Mouse (Mus musculus): Measurements from ENCODE around the gene Slc10a3.
"Not testable (repeated sequence)": the region's sequence is repeated elsewhere in the genome, so short reads cannot be mapped to it uniquely, and the experiment has no call there.

The Slc10a3 gene

GRCm38 (mm10) chrX:74372888-74373549 is at the start of gene Slc10a3, which contains the start of gene Ubl4a:
Gene Slc10a3, minus strand, starts transcription at chrX:74373349.
Gene Ubl4a, minus strand, starts transcription at chrX:74373218.
- DNase-seq (ENCODE audit: low read depth, low spot score), result peak; percentile 74

DNA sequence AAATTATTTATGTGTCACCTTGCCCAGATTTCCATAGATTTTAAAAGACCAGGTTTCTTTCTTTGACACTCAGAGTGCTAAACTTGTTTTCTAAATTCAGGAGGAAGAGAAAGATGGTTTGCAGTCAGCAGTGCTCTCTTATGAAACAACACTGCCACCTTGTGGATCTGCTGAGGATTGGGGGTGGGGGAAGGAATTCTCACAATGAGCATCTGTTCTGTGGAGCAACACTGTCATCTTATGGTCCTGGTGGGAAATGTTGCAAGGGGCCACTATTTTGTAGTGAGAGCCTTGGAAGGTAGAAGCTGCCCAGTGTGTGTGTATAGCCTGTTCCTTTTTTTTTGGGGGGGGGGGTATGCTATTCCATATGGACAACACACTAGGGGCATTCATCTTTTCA is 40.2 kb upstream of the Slc10a3 start:
- DNase-seq (ENCODE audit: low read depth, low spot score), result peak; percentile 50

- no peak for DNase-seq (ENCODE audit: low read depth, low spot score)
These were observed 35.2 kb upstream of the Slc10a3 start for GRCm38 (mm10) chrX:74408340-74408739.

DNA sequence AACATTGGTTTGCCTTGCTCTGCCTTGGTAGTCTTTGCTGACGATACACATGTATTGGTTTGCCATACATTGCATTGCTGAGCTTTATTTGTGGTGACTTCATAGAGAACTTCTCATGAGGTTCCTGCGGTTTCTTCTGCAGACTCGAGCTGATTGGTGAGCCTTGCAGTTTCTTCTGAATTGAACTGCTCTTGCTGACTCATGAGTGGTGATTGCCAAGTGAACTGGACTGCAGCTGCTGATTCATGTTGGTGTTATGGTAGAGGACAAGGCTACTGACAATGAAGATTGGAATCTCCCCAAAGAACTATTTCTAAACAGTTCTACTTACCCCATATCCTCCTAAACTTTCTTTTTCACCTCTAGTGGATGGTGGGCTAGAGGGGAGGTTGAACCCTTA is 27.0 kb upstream of the Slc10a3 start:
- DNase-seq (ENCODE audit: low read depth, low spot score), result no peak

DNA sequence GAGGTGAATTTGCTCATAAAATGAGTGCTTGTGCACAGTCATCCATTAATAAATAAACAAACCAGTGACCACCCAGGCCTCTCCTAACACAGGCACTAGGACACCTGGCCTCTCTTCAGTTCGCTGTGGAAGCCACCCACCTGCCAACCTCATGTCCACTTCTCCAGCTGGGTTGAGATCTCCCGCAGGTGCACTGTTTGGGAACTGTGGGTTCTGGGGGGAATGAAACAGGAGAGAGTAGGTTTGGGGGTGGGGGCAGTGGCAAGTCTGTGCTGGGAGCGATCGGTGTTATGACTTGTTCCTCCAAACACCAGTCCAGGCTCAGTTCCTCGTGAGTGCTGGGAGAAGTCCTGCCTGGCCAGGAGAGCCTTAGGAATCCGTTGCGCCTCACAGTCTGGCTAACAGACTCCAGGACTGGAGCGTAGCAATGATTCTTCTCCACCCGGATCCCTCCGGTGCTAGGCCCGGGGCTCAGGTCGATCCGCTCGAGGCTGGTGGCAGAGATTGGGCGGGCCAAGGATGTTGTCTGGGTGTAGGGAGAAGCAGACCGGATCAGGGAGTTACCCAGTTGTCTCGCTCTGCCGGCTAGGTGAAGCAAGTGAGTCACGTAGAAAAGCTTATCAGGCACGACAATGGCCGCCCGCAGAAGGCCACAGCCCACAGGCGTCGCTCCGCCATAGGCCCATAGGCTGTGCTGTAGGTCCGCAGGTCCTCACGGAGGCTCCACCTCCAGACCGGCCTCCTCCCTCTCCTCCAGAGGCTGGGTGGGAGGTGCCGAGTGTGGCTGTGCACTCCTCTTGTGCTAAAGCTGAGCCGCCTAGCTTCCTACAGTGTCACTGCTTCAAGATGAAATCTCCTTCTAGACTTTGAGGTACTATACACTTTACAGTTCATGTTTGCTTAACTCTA is 19.6 kb upstream of the Slc10a3 start, which contains the start of the genes Fam3a and Ikbkg:
TSS of gene Fam3a (minus strand) at position 738 of the 909 bp plus-strand sequence.
TSS of gene Ikbkg (plus strand) at position 756 of the 909 bp plus-strand sequence.
- peak; percentile 69 for DNase-seq (ENCODE audit: low read depth, low spot score)

- no peak for DNase-seq (ENCODE audit: low read depth, low spot score)
These were observed 15.0 kb upstream of the Slc10a3 start for GRCm38 (mm10) chrX:74388153-74388552.

GRCm38 (mm10) chrX:74384451-74384850 is 11.3 kb upstream of the Slc10a3 start:
- DNase-seq (ENCODE audit: low read depth, low spot score), result no peak

DNA sequence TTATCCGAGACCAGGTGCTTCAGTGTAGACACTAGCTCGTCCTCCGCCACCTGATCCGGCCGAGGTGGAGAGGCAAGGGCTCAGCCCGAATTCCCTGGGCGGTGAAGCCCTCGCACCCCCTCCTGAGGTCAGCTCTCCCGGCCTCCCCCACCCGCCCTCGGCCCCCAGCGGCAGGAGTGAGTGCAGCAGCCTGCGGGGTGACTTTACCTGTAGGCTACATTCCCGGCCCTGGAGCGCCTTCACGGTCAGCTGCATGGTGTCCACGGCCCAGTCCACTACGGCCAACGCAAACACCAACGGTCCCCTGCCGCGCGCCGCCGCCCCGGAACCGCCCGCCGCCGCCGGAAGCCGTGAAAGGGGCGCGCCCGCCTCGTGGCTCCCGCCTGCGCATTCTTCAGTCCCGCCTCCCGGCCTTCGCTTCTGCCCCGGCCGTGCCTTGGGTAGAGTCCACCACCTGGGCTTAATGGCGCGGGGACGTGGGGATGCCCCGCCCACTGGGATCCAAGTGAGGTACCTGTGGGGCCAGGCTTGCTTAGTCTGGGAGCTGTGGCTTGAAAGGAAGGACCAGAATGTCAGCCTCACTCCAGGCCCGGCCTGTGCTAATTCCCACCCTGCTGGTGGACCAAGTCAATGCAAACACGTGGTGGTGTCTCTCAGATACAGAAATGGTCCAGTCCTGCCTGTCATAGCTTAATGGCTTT is 4.8 kb downstream of the Slc10a3 start:
- no peak for DNase-seq (ENCODE audit: low read depth, low spot score)

DNA sequence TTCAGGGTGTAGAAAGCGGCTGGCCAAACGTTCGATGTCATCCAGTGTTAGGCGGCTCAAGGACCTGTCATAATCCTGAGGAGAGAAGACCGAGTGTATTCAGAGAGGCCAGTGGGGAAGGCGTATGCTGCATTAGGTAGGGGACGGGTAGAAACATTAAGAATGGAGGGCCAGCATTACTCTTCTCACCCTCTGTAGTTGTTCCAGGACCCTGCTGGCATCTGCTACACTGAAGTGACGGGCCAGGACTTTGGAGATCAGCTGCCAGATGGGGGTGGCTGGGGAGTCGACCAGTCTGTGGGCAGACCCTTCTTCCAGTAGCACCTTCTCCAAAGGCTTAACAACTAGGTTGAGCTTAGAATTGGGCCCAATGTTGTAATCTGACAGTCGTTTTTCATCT is 5.6 kb downstream of the Slc10a3 start:
- no peak for DNase-seq (ENCODE audit: low read depth, low spot score)

GRCm38 (mm10) chrX:74359171-74359570 is 14.0 kb downstream of the Slc10a3 start:
- no peak for DNase-seq (ENCODE audit: low read depth, low spot score)

DNA sequence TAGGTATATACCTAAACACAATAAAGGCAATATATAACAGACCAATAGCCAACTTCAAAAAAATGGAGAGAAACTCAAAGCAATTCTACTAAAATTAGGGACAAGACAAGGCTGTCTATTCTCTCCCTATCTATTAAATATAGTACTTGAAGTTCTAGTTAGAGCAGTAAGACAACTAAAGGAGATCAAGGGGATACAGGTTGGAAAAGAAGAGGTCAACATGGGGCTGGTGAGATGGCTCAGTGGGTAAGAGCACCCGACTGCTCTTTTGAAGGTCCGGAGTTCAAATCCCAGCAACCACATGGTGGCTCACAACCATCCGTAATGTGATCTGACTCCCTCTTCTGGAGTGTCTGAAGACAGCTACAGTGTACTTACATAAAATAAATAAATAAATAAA is 16.1 kb downstream of the Slc10a3 start:
- DNase-seq (ENCODE audit: low read depth, low spot score), result not testable (repeated sequence)

GRCm38 (mm10) chrX:74353467-74353770 is 19.7 kb downstream of the Slc10a3 start, which contains the start of gene Lage3:
Gene Lage3, minus strand, starts transcription at chrX:74353618.
- DNase-seq (ENCODE audit: low read depth, low spot score), result peak; percentile 57

DNA sequence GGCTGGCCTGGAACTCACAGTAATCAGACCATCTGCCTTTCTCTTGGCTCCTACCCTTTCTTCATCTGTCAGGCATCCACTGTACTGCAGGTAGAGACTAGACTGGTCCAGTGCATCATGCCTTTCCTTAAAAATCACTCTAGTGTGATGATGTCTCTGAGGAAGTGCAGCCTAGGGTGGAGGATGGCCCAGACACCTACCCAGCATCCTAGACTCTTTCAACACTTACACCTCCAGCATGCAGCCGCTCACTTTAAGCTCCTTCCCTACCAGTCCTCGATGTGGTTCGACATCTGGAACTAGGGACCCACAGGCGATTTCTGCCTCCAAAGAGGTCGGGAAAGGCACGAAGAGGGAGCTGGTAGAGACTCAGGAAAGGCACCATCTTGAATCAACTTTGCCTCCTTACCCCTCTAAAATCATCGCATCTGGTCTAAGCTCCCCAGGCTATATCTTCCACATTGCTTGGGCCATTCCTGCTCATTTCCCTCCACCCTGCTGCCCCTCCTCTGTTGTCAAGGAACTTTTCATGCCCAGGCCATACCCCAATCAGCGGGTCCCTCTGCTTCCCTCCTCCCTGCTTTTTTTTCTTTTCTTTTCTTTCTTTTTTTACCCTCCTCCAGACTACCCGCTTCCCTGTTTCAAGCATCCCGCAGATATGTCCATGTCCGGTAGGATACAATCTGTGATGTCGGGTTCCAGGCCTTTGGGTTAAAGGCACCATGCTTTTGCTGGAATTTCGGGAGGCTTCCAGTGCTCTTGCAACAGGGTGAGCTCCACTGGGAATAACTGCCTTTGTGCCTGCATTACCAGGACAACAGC is 20.3 kb downstream of the Slc10a3 start:
- no peak for DNase-seq (ENCODE audit: low read depth, low spot score)

GRCm38 (mm10) chrX:74330166-74330930 is 42.8 kb downstream of the Slc10a3 start:
- DNase-seq (ENCODE audit: low read depth, low spot score), result no peak

GRCm38 (mm10) chrX:74329215-74329671 is 43.9 kb downstream of the Slc10a3 start:
- no peak for DNase-seq (ENCODE audit: low read depth, low spot score)

GRCm38 (mm10) chrX:74328725-74329161 is 44.4 kb downstream of the Slc10a3 start, which contains the start of gene Plxna3:
Gene Plxna3, plus strand, starts transcription at chrX:74329066.
- peak; percentile 44 for DNase-seq (ENCODE audit: low read depth, low spot score)
